Mouse (Mus musculus): ENCODE data around the gene Defb26. TPM values are rescaled to one million over a fixed set of nuclear protein-coding genes. Genes with fewer than 3 reads are reported as not detected.

The Defb26 gene
- polyA plus RNA-seq (2015; fragmentation: Nextera tagmentation; extraction: Ambion mirVana), result not detected in 2 replicates

- Histone ChIP-seq H3K4me1 (replicated peaks; ENCODE audit: control insufficient read depth, insufficient read depth, low read length) (no peaks in the 10 kb centered on the region), H3K4me3 (ENCODE audit: low read length) (no peak within 1 kb of the TSS), H3K27me3 (ENCODE audit: control insufficient read depth, insufficient read depth, low read depth, low read length) (no peaks in the 10 kb centered on the region), H3K27ac (ENCODE audit: low read length) (no peak within 1 kb of the TSS), H3K9ac (ENCODE audit: low read length) (no peak within 1 kb of the TSS), H3K9me3 (ENCODE audit: control insufficient read depth, low read length) (no peaks in the 10 kb centered on the region), H3K36me3 (ENCODE audit: control insufficient read depth, insufficient read depth, low read length) (no peaks in the 10 kb centered on the region), H3K4me2 (ENCODE audit: low read depth, low read length) (no peak within 1 kb of the TSS)
- ATAC-seq (ENCODE audit: low read depth), result no peak
- 81% methylated on average over 1 of the region's 1 CpGs for WGBS
Measured at GRCm38 (mm10) chr2:152511592-152511991, at the start of gene Defb26. Defb26 (minus strand) TSS chr2:152511692.

- H3K9me3 ChIP-seq (ENCODE audit: control insufficient read depth, low read length), result no peaks in the 10 kb centered on the region
- no peak overlapping the region for H3K9ac ChIP-seq (ENCODE audit: low read length)
- no peak overlapping the region for H3K4me3 ChIP-seq (ENCODE audit: low read length)
- no peak overlapping the region for H3K27ac ChIP-seq (ENCODE audit: low read length)
- H3K36me3 ChIP-seq (ENCODE audit: control insufficient read depth, insufficient read depth, low read length), result no peaks in the 10 kb centered on the region
- H3K4me1 ChIP-seq (replicated peaks; ENCODE audit: control insufficient read depth, insufficient read depth, low read length), result no peaks in the 10 kb centered on the region
- H3K4me2 ChIP-seq (ENCODE audit: low read depth, low read length), result no peak overlapping the region
- WGBS, result 74% methylated on average over 7 of the region's 7 CpGs
- H3K27me3 ChIP-seq (ENCODE audit: control insufficient read depth, insufficient read depth, low read depth, low read length), result no peaks in the 10 kb centered on the region
- no peak for ATAC-seq (ENCODE audit: low read depth)
Measured at GRCm38 (mm10) chr2:152556655-152557054, 45.2 kb upstream of the Defb26 start.

- Histone ChIP-seq H3K4me3 (ENCODE audit: low read length) (no peak overlapping the region), H3K4me2 (ENCODE audit: low read depth, low read length) (peak overlapping the region; percentile 30), H3K4me1 (replicated peaks; ENCODE audit: control insufficient read depth, insufficient read depth, low read length) (no peaks in the 10 kb centered on the region), H3K9ac (ENCODE audit: low read length) (no peak overlapping the region), H3K27ac (ENCODE audit: low read length) (no peak overlapping the region), H3K36me3 (ENCODE audit: control insufficient read depth, insufficient read depth, low read length) (no peaks in the 10 kb centered on the region), H3K9me3 (ENCODE audit: control insufficient read depth, low read length) (no peaks in the 10 kb centered on the region), H3K27me3 (ENCODE audit: control insufficient read depth, insufficient read depth, low read depth, low read length) (no peaks in the 10 kb centered on the region; the same call in 1 of the 2 replicates)
- no peak for ATAC-seq (ENCODE audit: low read depth)
- WGBS, result 9% methylated on average over 16 of the region's 16 CpGs
Measured at GRCm38 (mm10) chr2:152553774-152554423, 42.4 kb upstream of the Defb26 start.

DNA sequence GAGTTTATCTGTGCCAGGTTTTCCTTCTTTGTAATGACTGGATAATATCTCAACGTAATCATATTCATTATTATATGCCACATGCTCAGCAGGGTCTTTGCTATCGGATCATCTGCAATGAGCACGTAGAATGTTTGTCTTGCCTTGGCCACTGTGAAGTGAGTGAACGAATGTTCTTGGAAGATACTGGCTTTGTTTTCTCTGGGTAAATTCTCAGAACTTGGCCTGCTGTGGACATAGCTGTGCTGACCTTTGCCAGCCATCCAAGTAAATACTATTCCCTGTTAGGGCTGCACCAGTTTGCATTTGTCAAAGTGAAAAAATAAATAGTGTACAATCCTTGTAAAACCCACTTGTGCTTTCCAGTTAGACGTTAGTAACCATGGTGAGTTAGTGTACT lies 36.6 kb upstream of the Defb26 start:
- H3K4me1 ChIP-seq (replicated peaks; ENCODE audit: control insufficient read depth, insufficient read depth, low read length), result no peaks in the 10 kb centered on the region
- no peak for ATAC-seq (ENCODE audit: low read depth)
- H3K9ac ChIP-seq (ENCODE audit: low read length), result no peak overlapping the region
- no peak overlapping the region for H3K4me3 ChIP-seq (ENCODE audit: low read length)
- 48% methylated on average over 5 of the region's 5 CpGs for WGBS
- no peaks in the 10 kb centered on the region; the same call in 1 of the 2 replicates for H3K27me3 ChIP-seq (ENCODE audit: control insufficient read depth, insufficient read depth, low read depth, low read length)
- no peak overlapping the region for H3K4me2 ChIP-seq (ENCODE audit: low read depth, low read length)
- no peak overlapping the region for H3K27ac ChIP-seq (ENCODE audit: low read length)
- no peaks in the 10 kb centered on the region for H3K9me3 ChIP-seq (ENCODE audit: control insufficient read depth, low read length)
- no peaks in the 10 kb centered on the region for H3K36me3 ChIP-seq (ENCODE audit: control insufficient read depth, insufficient read depth, low read length)

GRCm38 (mm10) chr2:152544691-152545090 lies 33.2 kb upstream of the Defb26 start:
- Histone ChIP-seq H3K4me2 (ENCODE audit: low read depth, low read length) (no peak overlapping the region), H3K36me3 (ENCODE audit: control insufficient read depth, insufficient read depth, low read length) (no peaks in the 10 kb centered on the region)
- WGBS, result 11% methylated on average over 4 of the region's 4 CpGs

GRCm38 (mm10) chr2:152543478-152543877 lies 32.0 kb upstream of the Defb26 start:
- no peaks in the 10 kb centered on the region for H3K27me3 ChIP-seq (ENCODE audit: control insufficient read depth, insufficient read depth, low read depth, low read length)
- H3K9ac ChIP-seq (ENCODE audit: low read length), result no peak overlapping the region
- no peak overlapping the region for H3K4me2 ChIP-seq (ENCODE audit: low read depth, low read length)
- no peaks in the 10 kb centered on the region for H3K4me1 ChIP-seq (replicated peaks; ENCODE audit: control insufficient read depth, insufficient read depth, low read length)
- WGBS, result 59% methylated on average over 4 of the region's 4 CpGs
- no peak overlapping the region for H3K27ac ChIP-seq (ENCODE audit: low read length)
- no peak overlapping the region for H3K4me3 ChIP-seq (ENCODE audit: low read length)
- no peak for ATAC-seq (ENCODE audit: low read depth)
- peaks cover 4% of the 10 kb centered on the region; the same call in 1 of the 2 replicates for H3K9me3 ChIP-seq (ENCODE audit: control insufficient read depth, low read length)
- H3K36me3 ChIP-seq (ENCODE audit: control insufficient read depth, insufficient read depth, low read length), result no peaks in the 10 kb centered on the region

More at GRCm38 (mm10) chr2:152544691-152545090, 33.2 kb upstream of the Defb26 start:
- ATAC-seq (ENCODE audit: low read depth), result peak; percentile 54
- H3K9ac ChIP-seq (ENCODE audit: low read length), result no peak overlapping the region
- H3K4me3 ChIP-seq (ENCODE audit: low read length), result no peak overlapping the region
- H3K27ac ChIP-seq (ENCODE audit: low read length), result no peak overlapping the region
- H3K9me3 ChIP-seq (ENCODE audit: control insufficient read depth, low read length), result peaks cover 4% of the 10 kb centered on the region; the same call in 1 of the 2 replicates
- no peaks in the 10 kb centered on the region for H3K4me1 ChIP-seq (replicated peaks; ENCODE audit: control insufficient read depth, insufficient read depth, low read length)
- no peaks in the 10 kb centered on the region for H3K27me3 ChIP-seq (ENCODE audit: control insufficient read depth, insufficient read depth, low read depth, low read length)

DNA sequence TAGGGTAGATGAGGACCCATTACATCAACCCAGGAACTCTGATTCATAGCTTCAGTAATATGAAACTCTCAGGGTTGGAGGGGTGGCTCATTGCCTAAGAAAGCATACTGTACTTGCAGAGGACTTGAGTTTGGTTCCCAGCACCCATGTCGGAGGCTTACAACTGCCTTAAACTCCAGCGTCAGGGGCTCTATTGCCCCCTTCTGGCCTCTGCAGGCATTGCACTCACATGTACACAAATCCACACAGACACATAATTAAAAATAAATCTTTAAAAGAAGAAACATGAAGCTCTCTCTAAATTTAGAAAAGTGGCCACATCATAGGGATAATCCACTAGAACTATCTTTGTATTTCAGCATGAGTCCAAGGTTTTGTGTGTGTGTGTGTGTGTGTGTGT lies 31.4 kb upstream of the Defb26 start:
- no peaks in the 10 kb centered on the region for H3K36me3 ChIP-seq (ENCODE audit: control insufficient read depth, insufficient read depth, low read length)
- H3K9me3 ChIP-seq (ENCODE audit: control insufficient read depth, low read length), result peaks cover 4% of the 10 kb centered on the region; the same call in 1 of the 2 replicates
- no peaks in the 10 kb centered on the region for H3K27me3 ChIP-seq (ENCODE audit: control insufficient read depth, insufficient read depth, low read depth, low read length)
- ATAC-seq (ENCODE audit: low read depth), result no peak
- 68% methylated on average over 2 of the region's 2 CpGs for WGBS
- no peak overlapping the region for H3K9ac ChIP-seq (ENCODE audit: low read length)
- no peak overlapping the region for H3K4me3 ChIP-seq (ENCODE audit: low read length)
- H3K4me1 ChIP-seq (replicated peaks; ENCODE audit: control insufficient read depth, insufficient read depth, low read length), result no peaks in the 10 kb centered on the region
- no peak overlapping the region for H3K27ac ChIP-seq (ENCODE audit: low read length)
- no peak overlapping the region for H3K4me2 ChIP-seq (ENCODE audit: low read depth, low read length)

DNA sequence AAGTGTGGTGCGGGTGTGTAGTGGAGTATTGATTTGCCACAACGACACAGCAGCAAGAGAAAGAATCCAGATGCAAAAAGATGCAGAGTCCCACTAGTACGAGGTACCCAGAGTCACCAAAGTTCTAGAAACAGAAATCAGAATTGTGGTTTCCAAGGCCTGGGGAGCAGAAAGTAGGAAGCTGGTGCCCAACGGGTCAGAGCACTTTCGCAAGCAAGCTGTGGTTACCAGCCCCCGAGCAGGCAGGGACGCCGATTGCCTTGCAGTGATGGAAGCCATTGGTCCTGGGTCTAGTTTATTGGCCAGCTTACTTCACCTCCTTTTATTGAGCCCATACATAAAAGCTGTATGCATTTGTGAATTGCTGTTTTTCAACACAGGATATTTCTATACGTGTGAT lies 30.5 kb upstream of the Defb26 start:
- no peak for ATAC-seq (ENCODE audit: low read depth)

DNA sequence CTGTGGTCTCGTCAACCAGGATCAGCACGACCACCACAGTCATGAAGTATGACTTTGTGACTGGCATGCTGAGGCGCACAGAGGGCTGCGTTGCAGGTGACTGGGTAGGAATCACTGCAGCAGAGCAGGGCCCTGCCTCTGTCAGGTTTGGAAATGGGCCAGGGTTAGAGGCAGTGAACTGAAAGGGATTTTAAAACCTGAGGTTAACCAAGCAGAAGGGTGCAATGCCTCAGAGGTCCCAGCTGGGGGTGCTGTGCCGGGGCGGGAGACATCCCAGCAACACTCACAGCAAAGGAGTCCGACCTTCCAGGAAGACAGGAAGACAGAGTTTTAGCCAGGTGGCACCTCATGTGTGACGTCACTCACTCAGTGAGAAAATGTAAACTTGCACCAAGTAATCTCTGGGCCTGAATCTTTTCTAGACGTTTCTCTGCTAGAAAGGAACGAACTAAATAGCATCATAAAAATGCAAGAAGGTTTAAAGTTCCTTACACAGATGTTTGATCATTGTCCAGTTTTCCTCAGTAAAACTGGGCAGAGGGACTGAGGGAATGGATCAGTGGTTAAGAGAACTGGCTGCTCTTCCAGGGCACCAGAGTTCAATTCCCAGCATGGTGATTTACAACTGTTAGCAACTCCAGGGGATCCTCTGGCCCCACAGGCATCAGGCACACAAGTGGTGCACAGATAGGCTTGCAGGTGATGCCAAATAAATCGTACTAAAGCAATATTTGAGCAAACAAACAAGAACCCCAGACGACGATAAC lies 28.6 kb upstream of the Defb26 start, which contains the start of gene Defb29:
TSS of gene Defb29 (minus strand) at position 155 of the 767 bp plus-strand sequence.
- no peak for ATAC-seq (ENCODE audit: low read depth)
- no peak within 1 kb of the TSS for H3K9ac ChIP-seq (ENCODE audit: low read length)
- no peaks in the 10 kb centered on the region for H3K4me1 ChIP-seq (replicated peaks; ENCODE audit: control insufficient read depth, insufficient read depth, low read length)

More for the DNA sequence above, 30.5 kb upstream of the Defb26 start:
- Histone ChIP-seq H3K9ac (ENCODE audit: low read length) (no peak overlapping the region), H3K27ac (ENCODE audit: low read length) (no peak overlapping the region), H3K4me1 (replicated peaks; ENCODE audit: control insufficient read depth, insufficient read depth, low read length) (no peaks in the 10 kb centered on the region), H3K9me3 (ENCODE audit: control insufficient read depth, low read length) (peaks cover 4% of the 10 kb centered on the region; the same call in 1 of the 2 replicates), H3K27me3 (ENCODE audit: control insufficient read depth, insufficient read depth, low read depth, low read length) (no peaks in the 10 kb centered on the region), H3K4me3 (ENCODE audit: low read length) (no peak overlapping the region), H3K36me3 (ENCODE audit: control insufficient read depth, insufficient read depth, low read length) (no peaks in the 10 kb centered on the region), H3K4me2 (ENCODE audit: low read depth, low read length) (no peak overlapping the region)
- 76% methylated on average over 9 of the region's 9 CpGs for WGBS

More for the DNA sequence above, 28.6 kb upstream of the Defb26 start, which contains the start of gene Defb29:
- H3K9me3 ChIP-seq (ENCODE audit: control insufficient read depth, low read length), result peaks cover 4% of the 10 kb centered on the region; the same call in 1 of the 2 replicates
- no peak within 1 kb of the TSS for H3K27ac ChIP-seq (ENCODE audit: low read length)
- H3K27me3 ChIP-seq (ENCODE audit: control insufficient read depth, insufficient read depth, low read depth, low read length), result no peaks in the 10 kb centered on the region
- H3K36me3 ChIP-seq (ENCODE audit: control insufficient read depth, insufficient read depth, low read length), result no peaks in the 10 kb centered on the region
- no peak within 1 kb of the TSS for H3K4me2 ChIP-seq (ENCODE audit: low read depth, low read length)
- no peak within 1 kb of the TSS for H3K4me3 ChIP-seq (ENCODE audit: low read length)
- 43% methylated on average over 13 of the region's 13 CpGs for WGBS

Data from lung, embryonic 16.5 days (tissue).